In the genomic region with DNA sequence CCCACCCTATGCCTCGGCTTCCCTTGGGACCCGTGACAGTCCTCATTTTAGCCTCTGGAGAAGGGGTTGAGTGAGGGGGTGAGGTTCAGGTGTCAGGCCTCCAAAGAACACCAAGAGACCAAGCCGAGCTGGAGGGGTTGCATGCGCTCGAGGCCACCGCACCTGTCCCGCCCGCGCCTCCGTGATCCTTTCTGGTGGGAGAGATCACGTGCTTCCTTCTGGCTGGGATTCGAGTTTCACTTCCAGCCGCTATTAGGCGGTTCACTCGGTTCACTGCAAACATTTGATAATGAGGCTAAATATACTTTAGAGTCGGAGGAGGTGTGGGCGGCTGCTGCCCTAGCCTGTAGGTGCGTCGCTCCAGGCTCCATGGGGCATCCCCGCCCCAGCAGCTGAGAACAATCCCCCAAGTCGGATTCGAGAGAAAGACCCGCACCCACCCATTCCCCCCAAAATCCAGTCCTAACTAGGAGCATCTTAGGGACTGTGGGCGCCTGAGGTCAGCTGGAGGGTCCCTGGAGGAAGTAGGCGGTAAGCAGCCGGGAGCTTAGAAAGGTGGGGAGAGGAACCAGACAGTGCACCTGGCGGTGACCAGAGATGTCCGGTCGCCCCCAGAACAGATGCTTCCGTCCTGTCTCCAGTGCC, we compare ENCODE assay signal across 8 mouse cellular contexts. TPM values are rescaled to one million over a fixed set of nuclear protein-coding genes. Genes with fewer than 3 reads are reported as not detected.
DNase-seq lines count a peak whose midpoint lies in the region; ATAC-seq lines count a peak whose summit lies in the region.

No protein-coding gene starts in this region.

- 1% methylated on average over 30 of the region's 30 CpGs for WGBS in neural tube, embryonic 15.5 days

- peaks cover 35% of the 10 kb centered on the region for H3K27me3 ChIP-seq in neural tube, embryonic 15.5 days (replicated peaks)

- H3K27ac ChIP-seq in neural tube, embryonic 15.5 days (replicated peaks), result no peak overlapping the region

- no peaks in the 10 kb centered on the region for H3K9me3 ChIP-seq in neural tube, embryonic 15.5 days (replicated peaks)

- no peak for ATAC-seq in neural tube, embryonic 15.5 days (ENCODE audit: low FRiP score)

- H3K4me1 ChIP-seq in neural tube, embryonic 15.5 days, result peaks cover 54% of the 10 kb centered on the region

- peak overlapping the region; percentile 34 for H3K4me3 ChIP-seq in neural tube, embryonic 15.5 days (replicated peaks)

- H3K9ac ChIP-seq in neural tube, embryonic 15.5 days (replicated peaks), result peak overlapping the region; percentile 11

- peak overlapping the region; percentile 98 for H3K4me2 ChIP-seq in neural tube, embryonic 15.5 days

- intact Hi-C loops in gastrocnemius, postnatal 14 days (cut with DNase I; ENCODE audit: low total_unique reads), result no loop called here

- no peaks in the 10 kb centered on the region for H3K36me3 ChIP-seq in neural tube, embryonic 15.5 days

- peak; percentile 18 to 24 for DNase-seq in cerebellum, adult 18-20 months
- DNase-seq in cerebellum, postnatal 4 days (ENCODE audit: low spot score in 2 of 2), result no peak
- DNase-seq in adrenal gland, postnatal 36 days, result peak; percentile 50 to 57
- DNase-seq in heart, adult 8-10 months (ENCODE audit: low spot score), result peak; percentile 74
- DNase-seq in kidney, adult 18-20 months, result peak; percentile 55
- DNase-seq in lung, adult 18-20 months, result peak; percentile 71 to 72
- no peak for DNase-seq in gastrocnemius, postnatal 14 days

RNA-seq across cellular contexts. Expression of a gene that starts 0.9 kb away (rescaled TPM):
- 10 to 100 TPM; 31.1 to 34.3 TPM for total RNA-seq in adrenal gland, postnatal 36 days (2021)
- total RNA-seq in heart, adult 8-10 months (2022), result 10 to 100 TPM; 18.3 to 23.9 (median 20.6) TPM
- polyA plus RNA-seq in neural tube, embryonic 15.5 days (2015; fragmentation: Nextera tagmentation; extraction: Ambion mirVana), result 28.2 and 35.1 TPM in 2 replicates
- 10 to 100 TPM; 15.8 to 22.3 TPM for total RNA-seq in gastrocnemius, postnatal 14 days (2021)

Comparison
In these comparisons a context has a peak if more than half of its experiments do, and no peak if none do; other contexts are left out.
1. DNase-seq: peak in cerebellum, adult 18-20 months (2 of 2), adrenal gland, postnatal 36 days (2 of 2), heart, adult 8-10 months (single experiment), kidney, adult 18-20 months (single experiment) and lung, adult 18-20 months (2 of 2); none in cerebellum, postnatal 4 days (0 of 2) and gastrocnemius, postnatal 14 days (single experiment).